Mouse (Mus musculus) MEL (cell line): ENCODE data around the gene Hpn. TPM values are rescaled to one million over a fixed set of nuclear protein-coding genes. Genes with fewer than 3 reads are reported as not detected.

ENCODE experiments used
- DNase-seq: peaks from one replicate; pipeline ENCODE4 v3.0.0; 2011; ENCODE audit warnings: low read depth, low spot score
- H3K27ac ChIP-seq: 2 replicates; pipeline ENCODE4 v1.5.1; 2012; ENCODE audit warnings: low read depth, mild to moderate bottlenecking, control low read depth, low read length, moderate library complexity; ENCODE audit not compliant: control insufficient read depth
- H3K27me3 ChIP-seq, 2 experiments: fragments of 150-350 bp in 1 of 2; sonication (generic) in 1 of 2; 2 replicates each; pipeline ENCODE4 v1.6.1; 2012; ENCODE audit warnings: low read length in 2 of 2, mild to moderate bottlenecking in 2 of 2, improper control_type of control experiment in 1 of 2, moderate library complexity in 1 of 2; ENCODE audit not compliant: insufficient read depth in 2 of 2, control insufficient read depth in 1 of 2
- H3K36me3 ChIP-seq, 2 experiments: 2 replicates each; pipeline ENCODE4 v1.6.1; 2012 to 2014; ENCODE audit warnings: low read length in 2 of 2, improper control_type of control experiment in 1 of 2, inconsistent platforms in 1 of 2, mild to moderate bottlenecking in 1 of 2; ENCODE audit not compliant: insufficient read depth in 2 of 2, control insufficient read depth in 1 of 2
- H3K4me1 ChIP-seq, 2 experiments: fragments of 150-350 bp in 1 of 2; sonication (generic) in 1 of 2; 2 replicates each; pipeline ENCODE4 v1.6.1; 2012; ENCODE audit warnings: low read length in 2 of 2, improper control_type of control experiment in 1 of 2, mild to moderate bottlenecking in 1 of 2; ENCODE audit not compliant: insufficient read depth in 2 of 2, control insufficient read depth in 1 of 2
- H3K4me3 ChIP-seq, 2 experiments: fragments of 150-350 bp in 1 of 2; sonication (generic) in 1 of 2; 2 replicates each; pipeline ENCODE4 v1.5.1; 2012; ENCODE audit warnings: low read depth in 2 of 2, low read length in 2 of 2, mild to moderate bottlenecking in 2 of 2, moderate library complexity in 2 of 2, control low read depth in 1 of 2, improper control_type of control experiment in 1 of 2; ENCODE audit not compliant: control insufficient read depth in 1 of 2, insufficient read depth in 1 of 2
- H3K79me2 ChIP-seq: 2 replicates; pipeline ENCODE4 v1.6.1; 2012; ENCODE audit warnings: mild to moderate bottlenecking, low read length, moderate library complexity; ENCODE audit not compliant: control insufficient read depth, poor library complexity, insufficient read depth
- H3K9ac ChIP-seq: 2 replicates; pipeline ENCODE4 v1.6.1; 2012; ENCODE audit warnings: low read depth, mild to moderate bottlenecking, control low read depth, low read length, moderate library complexity; ENCODE audit not compliant: control insufficient read depth, poor library complexity, severe bottlenecking
- H3K9me3 ChIP-seq: fragments of 150-350 bp; sonication (generic); replicated peaks from 2 replicates; pipeline ENCODE4 v1.6.1; 2012; ENCODE audit warnings: mild to moderate bottlenecking, low read length, improper control_type of control experiment, moderate library complexity; ENCODE audit not compliant: insufficient read depth
- CHD1 ChIP-seq: IDR thresholded peaks from 2 replicates; pipeline ENCODE4 v1.6.1; 2012; ENCODE audit warnings: low read depth, mild to moderate bottlenecking, inconsistent platforms, low read length, improper control_type of control experiment
- CTCF ChIP-seq, 3 experiments: IDR thresholded peaks in 2 of 3; conservative IDR thresholded peaks in 1 of 3; 2 replicates each; pipeline ENCODE4 v1.5.1; 2011 to 2012; ENCODE audit warnings: low read length in 3 of 3, low read depth in 2 of 3, mild to moderate bottlenecking in 2 of 3, improper control_type of control experiment in 1 of 3, inconsistent platforms in 1 of 3, mixed read lengths in 1 of 3, moderate library complexity in 1 of 3; ENCODE audit not compliant: control insufficient read depth in 1 of 3, insufficient read depth in 1 of 3, poor library complexity in 1 of 3, severe bottlenecking in 1 of 3
- EP300 ChIP-seq, 2 experiments: IDR thresholded peaks; 2 replicates each; pipeline ENCODE4 v1.6.1; 2011; ENCODE audit warnings: improper control_type of control experiment in 2 of 2, low read length in 2 of 2, low read depth in 1 of 2, mild to moderate bottlenecking in 1 of 2
- ETS1 ChIP-seq: IDR thresholded peaks from 2 replicates; pipeline ENCODE4 v1.6.1; 2012; ENCODE audit warnings: low read depth, mild to moderate bottlenecking, inconsistent platforms, low read length, improper control_type of control experiment, moderate library complexity
- GABPA ChIP-seq: IDR thresholded peaks from 2 replicates; pipeline ENCODE4 v1.6.1; 2012; ENCODE audit warnings: low read depth, mild to moderate bottlenecking, inconsistent platforms, low read length, improper control_type of control experiment, moderate library complexity
- GATA1 ChIP-seq: IDR thresholded peaks from 2 replicates; pipeline ENCODE4 v1.6.1; 2011; ENCODE audit warnings: low read depth, low read length, improper control_type of control experiment
- KAT2A ChIP-seq: conservative IDR thresholded peaks from 2 replicates; pipeline ENCODE4 v1.6.1; 2012; ENCODE audit warnings: low read depth, low read length, improper control_type of control experiment, inconsistent platforms
- MAFK ChIP-seq: IDR thresholded peaks from 2 replicates; pipeline ENCODE4 v1.6.1; 2011; ENCODE audit warnings: low read depth, mild to moderate bottlenecking, low read length, improper control_type of control experiment, borderline replicate concordance
- MXI1 ChIP-seq: IDR thresholded peaks from 2 replicates; pipeline ENCODE4 v1.6.1; 2011; ENCODE audit warnings: mild to moderate bottlenecking, low read depth, low read length, improper control_type of control experiment
- MYC ChIP-seq: IDR thresholded peaks from 2 replicates; pipeline ENCODE4 v1.6.1; 2011; ENCODE audit warnings: low read depth, mild to moderate bottlenecking, low read length, improper control_type of control experiment, moderate library complexity
- POLR2AphosphoS2 ChIP-seq: IDR thresholded peaks from 2 replicates; pipeline ENCODE4 v1.6.1; 2011; ENCODE audit warnings: low read length, improper control_type of control experiment
- POLR2AphosphoS5 ChIP-seq: IDR thresholded peaks from 2 replicates; pipeline ENCODE4 v1.6.1; 2012; ENCODE audit warnings: low read depth, borderline replicate concordance, mild to moderate bottlenecking, inconsistent platforms, low read length, moderate library complexity, mixed read lengths
- RAD21 ChIP-seq: IDR thresholded peaks from 2 replicates; pipeline ENCODE4 v1.6.1; 2011; ENCODE audit warnings: mild to moderate bottlenecking, low read depth, low read length, improper control_type of control experiment
- SIN3A ChIP-seq: IDR thresholded peaks from 2 replicates; pipeline ENCODE4 v1.6.1; 2012; ENCODE audit warnings: low read length, improper control_type of control experiment, inconsistent platforms
- SMC3 ChIP-seq: IDR thresholded peaks from 2 replicates; pipeline ENCODE4 v1.6.1; 2011; ENCODE audit warnings: low read depth, low read length, improper control_type of control experiment
- TAL1 ChIP-seq: IDR thresholded peaks from 2 replicates; pipeline ENCODE4 v1.6.1; 2012; ENCODE audit warnings: mild to moderate bottlenecking, inconsistent platforms, low read length, moderate library complexity, mixed read lengths
- USF2 ChIP-seq, 2 experiments: IDR thresholded peaks; 2 replicates each; pipeline ENCODE4 v1.6.1; 2011 to 2012; ENCODE audit warnings: improper control_type of control experiment in 2 of 2, low read length in 2 of 2, borderline replicate concordance in 1 of 2, inconsistent platforms in 1 of 2, low read depth in 1 of 2, mild to moderate bottlenecking in 1 of 2; ENCODE audit not compliant: insufficient read depth in 1 of 2
- ZKSCAN1 ChIP-seq: IDR thresholded peaks from 2 replicates; pipeline ENCODE4 v1.6.1; 2012; ENCODE audit warnings: low read depth, mild to moderate bottlenecking, inconsistent platforms, low read length, improper control_type of control experiment, moderate library complexity
- ZMIZ1 ChIP-seq: IDR thresholded peaks from 2 replicates; pipeline ENCODE4 v1.6.1; 2012; ENCODE audit warnings: low read depth, mild to moderate bottlenecking, inconsistent platforms, low read length, improper control_type of control experiment, moderate library complexity
- polyA plus RNA-seq, 2 experiments: library from polyadenylated mRNA; stranded (reverse) in 1 of 2; unstranded in 1 of 2; fragments of >175 nt in 1 of 2; fragments of >200 nt in 1 of 2; gene quantifications; 2 replicates each; pipeline versions ENCODE4 v1.2.1 to v1.2.4; 2012; ENCODE audit warnings: low replicate concordance in 2 of 2, low read depth in 1 of 2; ENCODE audit not compliant: insufficient read length in 2 of 2, insufficient read depth in 1 of 2, missing spikeins in 1 of 2
- total RNA-seq: library from RNA; depleted of rRNA; stranded (reverse); fragments of 300-350 nt; gene quantifications from 2 replicates; pipeline ENCODE4 v1.2.3, GENCODE M21; 2012

Gene Hpn
- total and polyA plus RNA-seq, 3 experiments = 1.1 to 1.6 TPM; not detected in 1

DNA sequence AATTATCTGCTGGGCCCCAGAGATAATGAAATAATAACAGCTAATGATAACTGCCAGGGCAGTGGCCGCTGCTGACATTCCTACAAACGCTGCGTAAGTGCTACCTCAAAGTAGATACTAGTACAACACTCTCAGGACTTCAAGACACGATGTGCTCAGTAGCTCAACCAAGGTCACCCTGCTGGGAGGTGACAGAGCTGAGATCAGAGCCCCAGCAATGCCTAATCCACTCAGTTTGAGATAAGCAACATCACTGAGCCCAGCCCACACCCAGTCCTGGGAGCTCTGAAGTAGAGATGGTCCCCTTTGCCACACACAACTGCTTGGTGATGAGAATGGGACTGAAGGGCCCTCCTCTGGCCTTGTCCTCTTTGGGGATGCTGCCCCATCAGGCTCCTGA, 25.2 kb upstream of the Hpn start:
- no peaks in the 10 kb centered on the region for H3K27me3 ChIP-seq
- H3K4me1 ChIP-seq = no peaks in the 10 kb centered on the region
- H3K9me3 ChIP-seq = no peaks in the 10 kb centered on the region
- TF ChIP-seq GATA1 = no peak
- no peak for TF ChIP-seq POLR2AphosphoS2
- no peak for TF ChIP-seq ZKSCAN1
- no peak for TF ChIP-seq ETS1
- no peak for TF ChIP-seq USF2 (IDR thresholded peaks at IDR 0.05; ENCODE audit: borderline replicate concordance in 1 of 2, insufficient read depth in 1 of 2, low read depth in 1 of 2, low read length in 2 of 2)
- no peak for TF ChIP-seq MYC
- no peak for TF ChIP-seq SIN3A
- no peak for TF ChIP-seq EP300 (IDR thresholded peaks at IDR 0.05; ENCODE audit: low read depth in 1 of 2, low read length in 2 of 2)
- TF ChIP-seq TAL1 = no peak
- TF ChIP-seq POLR2AphosphoS5 = no peak
- TF ChIP-seq MAFK = no peak
- no peak for TF ChIP-seq CHD1
- H3K9ac ChIP-seq = no peak overlapping the region
- no peaks in the 10 kb centered on the region for H3K79me2 ChIP-seq
- DNase-seq = no peak
- no peak overlapping the region for H3K4me3 ChIP-seq
- peaks cover 0 to 3% of the 10 kb centered on the region in 2 experiments; a peak in 2 of 4 replicates for H3K36me3 ChIP-seq
- no peak overlapping the region for H3K27ac ChIP-seq

DNA sequence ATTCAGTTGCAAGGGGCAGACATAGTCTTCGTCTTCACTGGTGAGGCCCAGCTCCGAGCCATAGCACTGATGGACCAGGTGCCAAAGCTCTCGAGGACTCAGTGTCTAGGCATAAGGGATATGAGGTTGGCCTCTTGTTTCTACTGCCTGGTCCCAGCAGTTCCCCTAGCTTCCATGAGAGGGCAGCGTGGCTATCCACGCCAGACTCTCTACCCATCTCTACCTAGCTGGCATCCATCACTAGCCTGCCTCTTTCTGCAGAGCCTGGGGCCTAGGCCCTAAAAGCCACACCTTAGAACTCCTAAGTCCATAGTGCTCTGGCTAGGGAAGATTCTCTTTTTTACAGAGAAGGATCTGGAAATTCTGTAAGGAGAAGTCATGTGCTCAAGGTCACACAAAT, 24.7 kb upstream of the Hpn start:
- peak; percentile 65 for DNase-seq
- H3K9me3 ChIP-seq = no peaks in the 10 kb centered on the region
- H3K36me3 ChIP-seq = peaks cover 0 to 3% of the 10 kb centered on the region in 2 experiments; a peak in 2 of 4 replicates
- no peak overlapping the region for H3K4me3 ChIP-seq
- H3K79me2 ChIP-seq = no peaks in the 10 kb centered on the region
- TF ChIP-seq RAD21 (peak; percentile 55), CTCF (IDR thresholded peaks at IDR 0.05 in 2 of 3, conservative IDR thresholded peaks at IDR 0.05 in 1 of 3; ENCODE audit: control insufficient read depth in 1 of 3, insufficient read depth in 1 of 3, low read depth in 2 of 3, low read length in 3 of 3, poor library complexity in 1 of 3, severe bottlenecking in 1 of 3) (peak; percentile 74 to 90 (median 77)), SIN3A (no peak), GABPA (no peak), ZMIZ1 (no peak), SMC3 (peak; percentile 73), KAT2A (no peak), MXI1 (no peak)
- no peaks in the 10 kb centered on the region for H3K4me1 ChIP-seq
- H3K9ac ChIP-seq = no peak overlapping the region
- H3K27me3 ChIP-seq = no peaks in the 10 kb centered on the region
- no peak overlapping the region for H3K27ac ChIP-seq
